Mouse (Mus musculus) cortical plate, adult 2 months (tissue): ENCODE measurements around the gene Coro2b.

Experiments
- CTCF ChIP-seq: fragments of 200-500 bp; IDR thresholded peaks from 2 replicates; pipeline ENCODE4 v1.5.1; 2011; ENCODE audit warnings: mild to moderate bottlenecking, control low read depth, low read length; ENCODE audit not compliant: insufficient read depth; ENCODE audit errors: extremely low read depth
- POLR2A ChIP-seq: fragments of 200-500 bp; IDR thresholded peaks from 2 replicates; pipeline ENCODE4 v1.6.1; 2011; ENCODE audit warnings: mild to moderate bottlenecking, low read length, control low read depth; ENCODE audit not compliant: insufficient read depth; ENCODE audit errors: extremely low read depth

GRCm38 (mm10) chr9:62559446-62559845, 22.6 kb upstream of the Coro2b start:
- TF ChIP-seq CTCF (no peak), POLR2A (no peak)
